Mouse (Mus musculus): ENCODE measurements at regions not wholly inside any gene's neighbourhood (a gene's known extent, or its start where the extent isn't known, plus 50 kb on each side); places are given as distances from the start of the nearest gene placed in this dataset.
"Not testable (repeated sequence)": the region's sequence is repeated elsewhere in the genome, so short reads cannot be mapped to it uniquely, and the experiment has no call there.

DNA sequence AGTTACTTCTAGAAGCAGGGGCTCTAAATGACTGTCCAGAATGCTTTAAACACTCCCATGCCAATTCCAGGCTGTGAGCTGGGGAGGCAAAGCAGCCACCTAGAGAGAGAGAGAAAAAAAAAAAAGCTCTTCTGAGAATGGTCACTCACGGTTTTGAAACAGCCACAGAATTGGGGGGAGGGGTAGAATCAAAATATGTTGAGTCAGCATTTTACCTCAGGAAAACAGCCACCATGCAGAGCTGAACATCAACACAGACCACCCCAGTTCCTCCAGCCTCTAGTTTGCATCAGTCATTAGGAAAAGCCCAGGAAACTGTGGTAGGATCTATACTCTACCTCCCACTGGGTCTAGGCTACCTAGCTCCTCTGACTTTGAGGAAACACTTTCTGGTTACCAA is 124.1 kb upstream of the Gm5150 start:
- ATAC-seq (replicated peaks; ENCODE audit: poor library complexity) = no peak

GRCm38 (mm10) chr3:16125346-16125915 is 119.2 kb upstream of the Gm5150 start:
- not testable (repeated sequence) for ATAC-seq (replicated peaks; ENCODE audit: poor library complexity)

DNA sequence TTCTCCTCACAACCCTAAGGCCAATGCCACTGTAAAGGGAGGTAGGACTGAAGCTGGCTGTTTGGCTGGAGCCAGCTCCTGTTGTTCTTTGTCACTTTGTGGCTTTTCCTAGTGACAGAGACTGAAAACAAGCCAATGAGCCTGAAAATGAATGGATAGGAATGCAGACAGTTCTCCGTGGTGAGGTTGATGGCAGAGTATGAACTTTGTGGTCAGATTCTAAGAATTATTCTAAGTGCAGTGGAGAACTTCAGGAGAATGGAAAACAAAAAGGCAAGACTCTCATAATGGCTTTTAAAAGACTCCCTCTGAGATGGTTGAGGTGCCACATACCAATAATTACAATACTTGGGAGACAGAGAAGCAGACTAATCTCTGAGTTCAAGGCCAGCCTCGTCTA is 109.7 kb upstream of the Gm5150 start:
- no peak for ATAC-seq (replicated peaks; ENCODE audit: poor library complexity)

GRCm38 (mm10) chr3:16107492-16107891 is 101.3 kb upstream of the Gm5150 start:
- ATAC-seq (replicated peaks; ENCODE audit: poor library complexity) = no peak

- 0 out of 2 replicates have a peak, but pooled peaks have one; percentile 46 for ATAC-seq (replicated peaks; ENCODE audit: poor library complexity)
Measured at GRCm38 (mm10) chr3:16105080-16105479, 98.8 kb upstream of the Gm5150 start.

DNA sequence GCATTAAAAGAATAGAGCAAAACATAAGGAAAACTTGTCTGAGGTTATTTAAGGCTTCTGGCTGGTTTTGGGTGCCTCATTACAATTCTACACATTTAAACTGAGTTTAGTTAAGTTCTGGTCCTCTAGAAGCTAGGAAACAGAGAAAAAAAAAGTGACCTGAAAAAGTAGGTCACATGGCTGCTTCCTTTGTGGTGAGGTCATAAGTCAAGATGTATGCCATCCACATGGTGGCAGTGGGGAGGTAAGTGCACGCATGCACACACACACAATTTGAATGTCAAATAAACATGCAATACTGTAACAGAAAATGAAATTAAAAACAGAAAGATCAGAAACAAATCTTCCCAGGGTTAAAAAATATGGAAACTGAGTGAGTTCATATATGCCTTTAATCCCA is 96.9 kb upstream of the Gm5150 start:
- ATAC-seq (replicated peaks; ENCODE audit: poor library complexity) = no peak

DNA sequence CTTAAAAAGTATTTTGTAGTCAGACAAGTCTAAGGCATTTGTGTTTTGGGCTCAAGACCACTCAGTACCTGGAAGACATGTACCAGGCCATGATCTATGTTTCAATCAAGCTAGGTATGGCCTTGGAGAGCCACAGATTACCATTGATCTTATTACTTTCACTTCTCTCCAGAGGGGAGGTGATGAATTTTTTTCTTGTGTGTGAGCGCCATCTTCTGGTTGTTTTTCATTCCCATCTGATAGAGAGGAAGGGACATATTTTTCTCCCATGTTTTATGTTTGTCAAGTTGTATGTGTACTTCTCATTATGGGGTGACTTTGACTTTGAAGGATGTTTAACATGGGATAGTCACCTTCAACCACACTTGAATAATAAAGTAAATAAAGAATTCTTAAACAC is 80.3 kb upstream of the Gm5150 start:
- ATAC-seq (replicated peaks; ENCODE audit: poor library complexity) = peak; percentile 87

- ATAC-seq (replicated peaks; ENCODE audit: poor library complexity) = no peak
Measured at GRCm38 (mm10) chr3:16085288-16085687, 79.1 kb upstream of the Gm5150 start.

DNA sequence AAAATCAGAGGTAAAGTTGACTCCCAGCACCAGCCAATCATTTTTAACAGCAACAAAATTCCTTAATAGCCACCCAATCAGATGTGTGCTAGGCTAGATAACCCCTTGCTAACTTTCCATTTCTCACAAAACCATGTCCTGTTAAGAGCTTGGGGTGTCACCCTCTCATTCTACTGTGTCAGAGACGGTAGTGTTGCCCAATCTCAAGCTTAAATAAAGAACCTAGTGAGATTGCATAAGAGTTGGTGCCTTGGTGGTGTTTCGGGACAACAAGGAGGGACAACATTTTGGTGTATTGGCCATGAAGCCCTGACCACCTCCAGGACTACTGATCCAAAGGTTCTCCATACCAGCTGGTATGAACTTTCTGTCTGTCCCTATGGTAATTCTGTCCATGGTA is 72.9 kb upstream of the Gm5150 start:
- ATAC-seq (replicated peaks; ENCODE audit: poor library complexity) = peak; percentile 71

DNA sequence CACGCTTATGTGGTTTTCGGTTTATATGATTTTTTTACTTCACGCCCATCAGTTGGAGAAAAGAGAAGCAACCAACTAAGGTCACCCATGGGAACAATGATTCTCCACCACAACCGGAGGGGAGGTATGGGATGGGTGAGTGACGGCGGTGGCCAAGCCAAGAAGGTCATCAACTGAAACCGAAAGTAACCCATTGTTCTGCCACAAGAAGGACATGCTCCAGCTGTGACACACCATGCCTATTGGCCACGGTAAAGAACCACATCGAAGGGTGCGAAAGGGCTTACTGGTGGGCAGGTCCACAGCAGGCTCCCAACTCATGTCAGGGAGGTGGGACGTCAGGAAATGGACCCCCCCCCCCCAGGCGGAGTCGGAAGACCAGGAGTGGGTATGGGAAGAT is 65.7 kb upstream of the Gm5150 start:
- no peak for ATAC-seq (replicated peaks; ENCODE audit: poor library complexity)

GRCm38 (mm10) chr3:16070963-16071362 is 64.7 kb upstream of the Gm5150 start:
- no peak for ATAC-seq (replicated peaks; ENCODE audit: poor library complexity)

- not testable (repeated sequence) for ATAC-seq (replicated peaks; ENCODE audit: poor library complexity)
Measured at GRCm38 (mm10) chr3:16057709-16058108, 51.5 kb upstream of the Gm5150 start.
